Mouse (Mus musculus) CH12.LX (cell line): ENCODE measurements around the gene Hbb-bh1.

ENCODE experiments used
- BHLHE40 ChIP-seq: IDR thresholded peaks from 2 replicates; pipeline ENCODE4 v1.6.1; 2011; ENCODE audit warnings: mild to moderate bottlenecking, low read depth, low read length, improper control_type of control experiment
- CTCF ChIP-seq, 2 experiments: IDR thresholded peaks in 1 of 2; conservative IDR thresholded peaks in 1 of 2; 2 replicates each; pipeline ENCODE4 v1.5.1; 2011 to 2012; ENCODE audit warnings: low read depth in 2 of 2, low read length in 2 of 2, improper control_type of control experiment in 1 of 2, inconsistent platforms in 1 of 2, mild to moderate bottlenecking in 1 of 2, moderate library complexity in 1 of 2
- ELF1 ChIP-seq: IDR thresholded peaks from 2 replicates; pipeline ENCODE4 v1.6.1; 2014; ENCODE audit warnings: low read depth, mild to moderate bottlenecking, inconsistent platforms, low read length, improper control_type of control experiment
- GABPA ChIP-seq: IDR thresholded peaks from 2 replicates; pipeline ENCODE4 v1.6.1; 2012; ENCODE audit warnings: low read depth, low read length, improper control_type of control experiment, inconsistent platforms; ENCODE audit not compliant: insufficient replicate concordance
- MAX ChIP-seq: IDR thresholded peaks from 2 replicates; pipeline ENCODE4 v1.6.1; 2011; ENCODE audit warnings: low read length, improper control_type of control experiment
- MXI1 ChIP-seq: IDR thresholded peaks from 2 replicates; pipeline ENCODE4 v1.6.1; 2011; ENCODE audit warnings: mild to moderate bottlenecking, low read depth, low read length, improper control_type of control experiment
- POLR2A ChIP-seq: IDR thresholded peaks from 2 replicates; pipeline ENCODE4 v1.6.1; 2011; ENCODE audit warnings: low read depth, mild to moderate bottlenecking, improper control_type of control experiment, low read length
- POLR2AphosphoS2 ChIP-seq: IDR thresholded peaks from 2 replicates; pipeline ENCODE4 v1.6.1; 2011; ENCODE audit warnings: low read depth, low read length, improper control_type of control experiment
- USF1 ChIP-seq: IDR thresholded peaks from 2 replicates; pipeline ENCODE4 v1.6.1; 2014; ENCODE audit warnings: low read depth, mild to moderate bottlenecking, inconsistent platforms, low read length, improper control_type of control experiment

DNA sequence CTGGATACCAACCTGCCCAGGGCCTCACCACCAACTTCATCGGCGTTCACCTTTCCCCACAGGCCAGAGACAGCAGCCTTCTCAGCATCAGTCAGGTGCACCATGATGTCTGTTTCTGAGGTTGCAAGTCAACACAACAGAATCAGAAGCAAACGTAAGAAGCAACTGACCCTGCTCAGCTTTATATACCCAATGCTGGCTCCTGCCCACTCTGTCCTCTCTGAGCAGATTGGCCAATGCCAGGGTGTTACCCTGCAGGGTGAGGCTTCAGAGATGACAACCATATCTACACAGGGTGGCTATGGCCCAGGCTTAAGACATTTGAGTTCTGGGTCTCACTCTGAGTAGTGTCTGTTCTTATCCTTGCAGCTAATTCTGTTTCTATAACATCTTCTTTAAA, 29.2 kb downstream of the Hbb-bh1 start, which contains the start of gene Hbb-bt:
- TF ChIP-seq CTCF (conservative IDR thresholded peaks at IDR 0.05 in 1 of 2, IDR thresholded peaks at IDR 0.05 in 1 of 2; ENCODE audit: low read depth in 2 of 2, low read length in 2 of 2) = no peak
- TF ChIP-seq POLR2AphosphoS2 = no peak
- no peak for TF ChIP-seq ELF1
- TF ChIP-seq USF1 = no peak
- TF ChIP-seq MXI1 = no peak
- TF ChIP-seq BHLHE40 = no peak
- TF ChIP-seq POLR2A = no peak
- TF ChIP-seq GABPA = no peak
- no peak for TF ChIP-seq MAX
